Mouse (Mus musculus): ENCODE results near the gene Tcf7l2. TPM values are rescaled to one million over a fixed set of nuclear protein-coding genes. Genes with fewer than 3 reads are reported as not detected.
A peak's percentile ranks its signal among the peaks of the same experiment; 100 is the strongest.

The Tcf7l2 gene
- total RNA-seq, 4 experiments from 2014 or later: 5.7 to 10.7 (median 7.7) TPM

DNA sequence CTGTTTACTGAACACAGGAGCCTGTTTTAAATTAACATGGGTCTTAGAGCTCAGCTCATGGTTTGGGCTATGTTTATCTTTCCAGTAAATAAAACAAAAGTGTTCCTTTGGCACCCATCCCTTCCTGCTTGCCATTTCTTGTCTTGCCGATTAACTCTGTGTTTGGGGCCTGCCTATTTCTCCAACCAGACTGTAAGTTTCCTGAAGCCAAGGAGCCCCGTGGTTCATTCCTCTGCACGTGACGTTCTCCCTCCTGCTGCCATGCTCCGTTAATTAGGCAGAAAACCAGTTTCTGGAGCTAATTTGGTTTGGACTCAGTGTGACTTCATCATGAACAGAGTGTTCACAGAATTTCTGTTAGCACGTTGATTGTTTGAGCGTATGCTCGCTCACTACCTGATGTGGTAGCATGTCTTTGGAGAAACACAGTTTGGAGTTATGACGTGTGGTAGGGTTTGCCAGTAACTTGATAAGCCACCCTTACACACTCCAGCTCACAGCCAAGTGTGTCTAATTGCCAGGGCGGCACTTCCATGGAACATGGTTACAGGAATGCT, 84.4 kb downstream of the Tcf7l2 start:
- DNase-seq (ENCODE audit: low spot score in 2 of 2): no peak

DNA sequence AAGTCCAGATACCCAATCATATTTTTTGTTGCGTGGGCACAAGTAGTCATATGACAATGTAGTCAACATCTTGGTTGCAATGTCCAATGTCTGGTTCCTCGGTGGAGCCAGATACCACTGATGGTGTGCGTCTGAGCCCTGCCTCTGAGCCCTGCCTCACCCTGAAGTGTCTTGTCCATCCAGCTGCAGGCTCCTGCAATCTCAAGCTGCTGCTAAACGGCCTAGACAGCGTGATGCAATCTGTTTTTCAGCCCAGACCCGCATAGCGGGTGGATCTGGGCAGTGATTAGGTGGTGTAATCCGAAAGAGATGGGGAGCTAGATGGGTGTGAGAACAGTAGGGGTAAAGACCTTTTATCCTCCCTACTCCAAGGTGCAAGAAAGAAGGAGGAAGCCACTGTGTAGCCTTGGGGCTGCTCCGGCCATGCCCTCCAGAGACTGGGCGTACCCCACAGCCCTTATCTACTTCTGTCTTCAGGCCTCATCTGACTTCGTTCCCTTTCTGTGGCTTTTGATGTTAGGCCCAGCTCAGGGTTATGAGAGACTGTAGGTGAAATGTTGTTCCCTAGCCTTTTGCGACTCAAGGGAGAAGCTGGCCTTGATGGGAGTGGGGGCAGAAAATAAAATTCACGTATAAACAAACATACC, 86.1 kb downstream of the Tcf7l2 start:
- no peak for DNase-seq (ENCODE audit: low spot score in 2 of 2)

GRCm38 (mm10) chr19:55830976-55831559, 89.4 kb downstream of the Tcf7l2 start:
- DNase-seq (ENCODE audit: low spot score in 2 of 2): peak in 1 of 2 experiments; percentile 22

DNA sequence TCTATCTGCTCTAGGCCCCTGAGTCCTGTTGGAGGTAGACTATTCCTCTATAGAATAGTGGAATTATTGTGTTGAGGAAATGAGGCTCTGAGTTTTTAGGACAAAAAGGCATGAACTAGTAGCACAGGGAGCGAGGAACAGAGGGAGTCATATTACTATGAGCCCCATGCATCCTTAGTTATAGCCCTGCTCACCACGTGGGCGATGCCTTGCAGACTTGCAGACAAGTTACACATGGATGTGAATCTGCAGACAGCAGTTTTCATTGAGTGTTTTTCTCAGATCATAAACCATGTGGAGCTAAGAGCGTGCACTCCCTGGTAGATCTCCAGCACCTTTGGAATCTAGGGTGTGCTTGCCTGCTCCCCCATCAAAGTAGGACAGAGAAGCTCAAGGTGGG, 90.5 kb downstream of the Tcf7l2 start:
- DNase-seq (ENCODE audit: low spot score in 2 of 2): no peak

- no peak for DNase-seq (ENCODE audit: low spot score in 2 of 2)
Observed at GRCm38 (mm10) chr19:55833807-55834385, 92.3 kb downstream of the Tcf7l2 start.

DNA sequence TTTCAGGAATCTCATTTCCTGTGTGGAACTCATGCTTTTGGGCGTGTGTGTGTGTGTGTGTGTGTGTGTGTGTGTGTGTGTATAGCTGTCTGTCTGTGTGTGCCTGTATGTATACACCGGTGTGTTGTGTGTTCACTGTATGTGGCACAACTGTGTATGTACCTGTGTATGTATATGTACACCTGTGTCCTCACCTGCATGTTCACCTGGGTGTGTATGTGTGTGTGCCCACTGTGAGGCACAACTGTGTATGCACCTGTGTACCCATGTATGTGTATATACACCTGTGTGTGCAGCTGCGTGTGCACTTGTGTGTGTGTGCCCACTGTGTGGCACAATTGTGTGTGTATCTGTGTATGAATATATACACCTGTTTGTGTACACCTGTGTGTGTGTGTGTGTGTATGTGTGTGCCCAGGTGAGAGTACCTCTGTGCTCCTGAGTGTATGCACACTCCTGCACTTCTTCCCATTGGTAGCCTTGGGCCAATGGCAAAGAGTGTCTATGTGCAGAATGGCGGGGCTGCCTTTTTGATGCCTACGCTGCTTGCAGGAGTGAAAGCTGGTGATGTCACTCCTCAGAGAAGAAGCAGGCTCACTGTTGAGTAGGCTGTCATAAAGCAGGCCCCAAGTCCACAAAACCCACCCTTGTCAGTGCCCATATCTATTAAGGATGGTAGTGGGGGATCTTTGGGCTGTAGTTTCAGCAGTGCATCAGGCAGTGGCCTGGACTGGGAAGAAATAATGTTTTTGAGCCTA, 95.5 kb downstream of the Tcf7l2 start:
- no peak for DNase-seq (ENCODE audit: low spot score in 2 of 2)

GRCm38 (mm10) chr19:55837924-55838323, 96.3 kb downstream of the Tcf7l2 start:
- no peak for DNase-seq (ENCODE audit: low spot score in 2 of 2)

GRCm38 (mm10) chr19:55838389-55839035, 96.9 kb downstream of the Tcf7l2 start:
- DNase-seq (ENCODE audit: low spot score in 2 of 2): no peak

- DNase-seq (ENCODE audit: low spot score in 2 of 2): no peak
Observed at GRCm38 (mm10) chr19:55839036-55839555, 97.5 kb downstream of the Tcf7l2 start.

DNA sequence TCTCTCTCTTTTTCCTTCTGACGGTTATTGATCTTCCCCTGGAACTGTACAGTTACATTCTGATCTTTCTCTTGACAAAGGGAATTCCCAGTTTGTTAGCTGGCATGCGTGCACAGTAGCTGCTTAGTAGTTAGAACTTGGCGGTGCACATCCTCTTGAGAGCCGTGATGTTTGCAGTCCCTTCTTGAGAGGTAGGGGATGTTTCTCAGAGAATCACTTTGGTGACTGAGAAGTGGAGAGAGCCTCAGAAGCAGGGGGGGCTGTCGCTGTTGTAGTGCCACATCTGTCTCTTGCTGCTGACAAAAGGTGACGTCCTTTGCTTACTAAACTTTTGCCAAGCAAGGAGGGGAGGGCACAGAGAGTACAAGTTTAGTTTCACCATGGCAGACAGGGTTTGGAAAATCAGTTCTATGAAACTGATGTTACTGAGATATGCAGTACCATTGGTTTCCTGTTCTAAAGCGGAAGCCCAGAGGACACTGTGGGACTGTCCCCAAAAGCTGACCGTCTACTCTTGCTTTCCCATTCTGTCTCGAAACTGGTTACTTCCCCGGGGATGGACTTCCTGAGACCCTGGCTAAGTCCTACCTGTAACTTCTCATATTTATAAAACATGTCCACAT, 99.0 kb downstream of the Tcf7l2 start:
- no peak for DNase-seq (ENCODE audit: low spot score in 2 of 2)

GRCm38 (mm10) chr19:55842046-55842445, 100.4 kb downstream of the Tcf7l2 start:
- DNase-seq (ENCODE audit: low spot score in 2 of 2): no peak

GRCm38 (mm10) chr19:55843111-55843887, 101.7 kb downstream of the Tcf7l2 start:
- DNase-seq (ENCODE audit: low spot score in 2 of 2): no peak

GRCm38 (mm10) chr19:55845702-55846101, 104.1 kb downstream of the Tcf7l2 start:
- no peak for DNase-seq (ENCODE audit: low spot score in 2 of 2)

DNA sequence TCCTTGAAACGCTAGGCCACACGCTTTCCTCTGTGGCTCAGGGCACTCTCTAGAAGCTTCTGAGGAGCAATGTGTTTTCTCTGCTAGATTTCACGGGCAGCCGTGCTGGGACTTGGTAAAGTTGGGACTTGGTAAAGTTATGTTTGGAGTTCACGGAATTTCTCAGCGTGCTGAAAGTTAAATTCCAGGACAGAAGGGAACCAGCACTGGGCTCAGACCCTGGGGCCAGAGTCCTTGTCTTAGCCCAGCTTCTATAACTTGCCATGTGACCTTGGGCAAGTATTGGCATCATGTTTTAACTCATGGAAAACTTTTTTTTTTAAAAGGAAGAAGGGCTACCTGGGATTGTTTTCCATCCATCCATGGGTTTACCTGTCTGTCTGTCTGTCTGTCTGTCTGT, 104.6 kb downstream of the Tcf7l2 start:
- no peak for DNase-seq (ENCODE audit: low spot score in 2 of 2)

- no peak for DNase-seq (ENCODE audit: low spot score in 2 of 2)
Observed at GRCm38 (mm10) chr19:55847043-55847442, 105.4 kb downstream of the Tcf7l2 start.

DNA sequence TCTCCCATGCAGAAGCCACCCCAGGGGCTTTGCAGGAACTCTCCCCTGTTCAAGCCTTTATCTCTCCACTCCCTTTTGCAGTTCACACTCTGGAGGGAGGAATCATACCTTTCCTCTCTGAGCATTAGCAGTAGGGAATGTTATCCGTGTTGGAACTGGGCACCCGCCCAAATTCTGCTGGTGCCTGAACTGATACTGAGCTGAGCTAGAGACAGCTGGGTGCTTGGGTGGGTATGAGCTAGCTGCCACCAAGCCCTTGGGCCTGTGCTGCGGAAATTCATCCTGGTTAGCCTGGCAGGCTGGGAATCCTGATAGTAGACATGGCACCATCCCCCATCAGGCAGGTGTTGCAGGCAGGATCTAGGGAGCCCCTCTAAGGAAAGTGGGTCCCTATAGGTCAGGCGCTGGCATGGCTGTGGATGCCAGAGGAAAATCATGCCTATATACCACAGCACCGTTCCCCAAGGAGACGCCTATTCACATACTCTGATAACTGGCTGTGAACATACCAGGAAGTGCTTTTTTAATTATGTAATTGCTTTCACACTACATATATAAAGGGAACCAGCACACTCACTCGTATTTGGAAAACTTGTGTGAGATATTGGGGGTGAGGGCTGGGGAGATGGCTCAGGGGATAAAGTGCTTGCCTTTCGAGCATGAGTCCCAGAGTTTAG, 108.9 kb downstream of the Tcf7l2 start:
- peak in 1 of 2 experiments; percentile 47 for DNase-seq (ENCODE audit: low spot score in 2 of 2)

GRCm38 (mm10) chr19:55851498-55852324, 110.1 kb downstream of the Tcf7l2 start:
- DNase-seq (ENCODE audit: low spot score in 2 of 2): peak; percentile 19 to 49

- no peak for DNase-seq (ENCODE audit: low spot score in 2 of 2)
Observed at GRCm38 (mm10) chr19:55854389-55854788, 112.8 kb downstream of the Tcf7l2 start.

All from gastrocnemius, adult 8-10 months (tissue).